Mouse (Mus musculus): ENCODE measurements around the gene Cd160.

GRCm38 (mm10) chr3:96854376-96854775 lies 25.2 kb upstream of the Cd160 start:
- TF ChIP-seq CHD2 (IDR thresholded peaks at IDR 0.05; ENCODE audit: low read depth, low read length) = no peak
- no peak for TF ChIP-seq ZNF384 (IDR thresholded peaks at IDR 0.05; ENCODE audit: low read depth, low read length)
- no peak for TF ChIP-seq MAFK (IDR thresholded peaks at IDR 0.05; ENCODE audit: insufficient read depth, low read depth, low read length)
